Mouse (Mus musculus): ENCODE measurements around the gene Pth2r.

GRCm38 (mm10) chr1:65315022-65315407, 33.2 kb downstream of the Pth2r start:
- TF ChIP-seq CTCF (IDR thresholded peaks at IDR 0.05; ENCODE audit: insufficient read depth, low read depth, low read length) (no peak), POLR2A (IDR thresholded peaks at IDR 0.05; ENCODE audit: insufficient read depth, low read depth, low read length) (no peak)
